Mouse (Mus musculus): ENCODE data around the gene Zfp609. TPM values are rescaled to one million over a fixed set of nuclear protein-coding genes. Genes with fewer than 3 reads are reported as not detected.

The Zfp609 gene
- polyA plus RNA-seq, 1 experiment from 2014 or later = 7.4 TPM

DNA sequence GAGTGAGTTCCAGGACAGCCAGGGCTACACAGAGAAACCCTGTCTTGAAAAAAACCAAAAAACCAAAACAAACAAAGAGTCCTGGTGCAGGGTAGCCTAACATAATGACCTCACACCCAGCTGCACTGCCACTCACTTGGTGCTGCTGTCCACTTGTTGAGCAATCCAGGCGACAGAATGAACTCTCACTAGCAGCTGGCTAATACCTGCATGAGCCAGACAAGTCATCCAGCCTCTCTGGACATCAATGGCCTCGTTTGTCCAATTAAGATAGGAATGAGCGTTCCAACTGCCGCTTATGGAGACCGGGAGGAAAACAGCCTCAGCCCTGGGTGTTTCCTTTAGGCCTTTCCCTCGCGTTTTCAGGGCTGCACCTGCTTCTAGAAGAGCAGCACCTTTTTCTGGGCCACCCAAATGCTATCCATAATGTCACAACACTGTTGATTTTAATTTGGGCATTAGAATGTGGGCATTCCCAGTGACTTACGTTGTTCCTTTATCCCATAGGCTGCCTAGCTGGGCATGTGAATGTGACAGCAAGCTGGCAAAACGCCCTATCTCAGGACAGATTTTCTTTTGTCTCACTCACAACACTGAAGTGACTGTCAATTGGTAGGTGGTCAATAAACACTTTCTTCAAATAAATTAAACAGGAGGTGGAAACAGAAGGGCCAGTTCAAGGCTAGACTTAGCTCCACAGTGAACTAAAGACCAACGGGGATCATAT is 7.4 kb upstream of the Zfp609 start:
- Histone ChIP-seq H3K27me3 (ENCODE audit: insufficient read depth, low read length) (no peaks in the 10 kb centered on the region), H3K9ac (no peak overlapping the region), H3K4me3 (ENCODE audit: low read depth, low read length) (no peak overlapping the region), H3K9me3 (ENCODE audit: low read depth, low read length) (no peaks in the 10 kb centered on the region), H3K27ac (ENCODE audit: low read depth) (no peak overlapping the region), H3K4me1 (ENCODE audit: insufficient read depth) (no peaks in the 10 kb centered on the region; the same call in 1 of the 2 replicates), H3K36me3 (ENCODE audit: insufficient read depth) (peaks cover 19% of the 10 kb centered on the region), H3K4me2 (no peak overlapping the region)
- TF ChIP-seq CTCF (IDR thresholded peaks at IDR 0.05; ENCODE audit: low read depth) = no peak
- WGBS = 77% methylated on average over 10 of the region's 10 CpGs
- ATAC-seq (ENCODE audit: insufficient read depth) = no peak
- no peak for DNase-seq

- no peak for ATAC-seq (ENCODE audit: insufficient read depth)
- Histone ChIP-seq H3K4me3 (ENCODE audit: low read depth, low read length) (no peak overlapping the region), H3K27me3 (ENCODE audit: insufficient read depth, low read length) (no peaks in the 10 kb centered on the region), H3K9me3 (ENCODE audit: low read depth, low read length) (no peaks in the 10 kb centered on the region), H3K4me2 (no peak overlapping the region), H3K9ac (no peak overlapping the region), H3K36me3 (ENCODE audit: insufficient read depth) (peaks cover 19% of the 10 kb centered on the region), H3K4me1 (ENCODE audit: insufficient read depth) (no peaks in the 10 kb centered on the region; the same call in 1 of the 2 replicates), H3K27ac (ENCODE audit: low read depth) (no peak overlapping the region)
- DNase-seq = no peak
- no peak for TF ChIP-seq CTCF (IDR thresholded peaks at IDR 0.05; ENCODE audit: low read depth)
Measured at GRCm38 (mm10) chr9:65833640-65834039, 6.3 kb upstream of the Zfp609 start.

GRCm38 (mm10) chr9:65833230-65833629 is 5.9 kb upstream of the Zfp609 start:
- WGBS = 85% methylated on average over 2 of the region's 2 CpGs
- no peak for ATAC-seq (ENCODE audit: insufficient read depth)
- peaks cover 17% of the 10 kb centered on the region for H3K36me3 ChIP-seq (ENCODE audit: insufficient read depth)
- H3K4me2 ChIP-seq = no peak overlapping the region
- no peaks in the 10 kb centered on the region for H3K27me3 ChIP-seq (ENCODE audit: insufficient read depth, low read length)
- DNase-seq = no peak
- TF ChIP-seq CTCF (IDR thresholded peaks at IDR 0.05; ENCODE audit: low read depth) = no peak
- no peaks in the 10 kb centered on the region; the same call in 1 of the 2 replicates for H3K4me1 ChIP-seq (ENCODE audit: insufficient read depth)
- no peak overlapping the region for H3K27ac ChIP-seq (ENCODE audit: low read depth)
- H3K4me3 ChIP-seq (ENCODE audit: low read depth, low read length) = no peak overlapping the region
- H3K9me3 ChIP-seq (ENCODE audit: low read depth, low read length) = no peaks in the 10 kb centered on the region
- no peak overlapping the region for H3K9ac ChIP-seq

GRCm38 (mm10) chr9:65832041-65832440 is 4.7 kb upstream of the Zfp609 start:
- DNase-seq (peak; percentile 59), ATAC-seq (ENCODE audit: insufficient read depth) (no peak)
- Histone ChIP-seq H3K27me3 (ENCODE audit: insufficient read depth, low read length) (no peaks in the 10 kb centered on the region), H3K9ac (no peak overlapping the region), H3K9me3 (ENCODE audit: low read depth, low read length) (no peaks in the 10 kb centered on the region), H3K4me3 (ENCODE audit: low read depth, low read length) (no peak overlapping the region), H3K36me3 (ENCODE audit: insufficient read depth) (peaks cover 10% of the 10 kb centered on the region), H3K4me2 (no peak overlapping the region), H3K4me1 (ENCODE audit: insufficient read depth) (no peaks in the 10 kb centered on the region; the same call in 1 of the 2 replicates), H3K27ac (ENCODE audit: low read depth) (peak overlapping the region; percentile 55)
- no peak for TF ChIP-seq CTCF (IDR thresholded peaks at IDR 0.05; ENCODE audit: low read depth)
- WGBS = 55% methylated on average over 2 of the region's 2 CpGs

DNA sequence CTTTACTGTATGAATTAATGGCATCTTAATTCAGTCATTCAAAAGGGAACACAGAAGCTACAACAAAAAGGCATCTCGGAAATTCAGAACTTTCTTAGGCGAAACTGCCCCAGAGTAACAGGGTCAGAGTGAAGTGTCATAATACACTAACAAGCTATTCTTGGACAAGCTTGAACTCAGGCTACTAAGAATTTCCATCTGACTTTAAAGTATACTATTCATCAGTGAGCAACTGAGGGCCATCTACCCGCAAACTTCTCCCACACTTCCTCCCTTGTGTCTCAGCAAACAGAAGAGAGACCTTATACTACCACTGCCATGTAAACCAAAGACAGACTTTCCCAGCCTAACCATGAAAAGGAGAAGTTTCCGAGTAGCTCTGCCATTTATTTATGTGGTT is 3.8 kb upstream of the Zfp609 start:
- DNase-seq (no peak), ATAC-seq (ENCODE audit: insufficient read depth) (no peak)
- Histone ChIP-seq H3K4me1 (ENCODE audit: insufficient read depth) (peaks cover 1% of the 10 kb centered on the region), H3K27ac (ENCODE audit: low read depth) (no peak overlapping the region), H3K4me2 (no peak overlapping the region), H3K9me3 (ENCODE audit: low read depth, low read length) (no peaks in the 10 kb centered on the region), H3K4me3 (ENCODE audit: low read depth, low read length) (no peak overlapping the region), H3K27me3 (ENCODE audit: insufficient read depth, low read length) (no peaks in the 10 kb centered on the region), H3K36me3 (ENCODE audit: insufficient read depth) (peaks cover 7% of the 10 kb centered on the region; the same call in 1 of the 2 replicates), H3K9ac (no peak overlapping the region)
- TF ChIP-seq CTCF (IDR thresholded peaks at IDR 0.05; ENCODE audit: low read depth) = no peak
- 46% methylated on average over 4 of the region's 4 CpGs for WGBS

DNA sequence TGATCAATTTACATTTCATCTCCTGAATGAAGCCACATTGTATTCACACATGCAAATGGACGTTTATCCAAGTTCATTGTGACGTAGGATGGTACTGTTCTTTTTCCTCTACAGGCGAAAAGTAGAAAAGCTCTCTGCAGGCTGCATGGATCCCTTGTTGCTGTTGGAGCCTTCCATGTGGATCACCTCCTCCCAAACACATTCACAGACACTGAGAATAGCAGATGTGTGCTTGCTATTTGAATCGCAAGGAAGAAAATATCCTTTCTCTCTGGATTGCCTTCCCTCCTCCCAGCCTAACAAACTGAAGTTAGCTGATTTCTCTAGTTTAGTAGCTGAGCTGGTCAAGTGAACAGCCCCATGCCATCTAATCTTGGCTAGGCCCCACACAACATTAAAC is 2.9 kb upstream of the Zfp609 start:
- Histone ChIP-seq H3K4me2 (no peak overlapping the region), H3K4me3 (ENCODE audit: low read depth, low read length) (no peak overlapping the region), H3K4me1 (ENCODE audit: insufficient read depth) (peaks cover 8% of the 10 kb centered on the region), H3K27ac (ENCODE audit: low read depth) (no peak overlapping the region), H3K9me3 (ENCODE audit: low read depth, low read length) (no peaks in the 10 kb centered on the region), H3K9ac (no peak overlapping the region), H3K36me3 (ENCODE audit: insufficient read depth) (peaks cover 7% of the 10 kb centered on the region; the same call in 1 of the 2 replicates), H3K27me3 (ENCODE audit: insufficient read depth, low read length) (no peaks in the 10 kb centered on the region)
- DNase-seq = no peak
- TF ChIP-seq CTCF (IDR thresholded peaks at IDR 0.05; ENCODE audit: low read depth) = no peak
- WGBS = 77% methylated on average over 4 of the region's 4 CpGs
- no peak for ATAC-seq (ENCODE audit: insufficient read depth)

- ATAC-seq (ENCODE audit: insufficient read depth) (no peak), DNase-seq (peak; percentile 84)
- WGBS = 90% methylated on average over 1 of the region's 2 CpGs
Measured at GRCm38 (mm10) chr9:65829410-65829809, 2.0 kb upstream of the Zfp609 start.

More at GRCm38 (mm10) chr9:65829410-65829809, 2.0 kb upstream of the Zfp609 start:
- Histone ChIP-seq H3K9ac (no peak overlapping the region), H3K9me3 (ENCODE audit: low read depth, low read length) (no peaks in the 10 kb centered on the region), H3K36me3 (ENCODE audit: insufficient read depth) (peaks cover 7% of the 10 kb centered on the region; the same call in 1 of the 2 replicates), H3K27ac (ENCODE audit: low read depth) (no peak overlapping the region), H3K4me3 (ENCODE audit: low read depth, low read length) (no peak overlapping the region), H3K4me2 (no peak overlapping the region), H3K27me3 (ENCODE audit: insufficient read depth, low read length) (no peaks in the 10 kb centered on the region), H3K4me1 (ENCODE audit: insufficient read depth) (peaks cover 11% of the 10 kb centered on the region)
- peak; percentile 64 for TF ChIP-seq CTCF (IDR thresholded peaks at IDR 0.05; ENCODE audit: low read depth)

Measured in lung, embryonic 14.5 days (tissue).